Mouse (Mus musculus) liver, adult 2 months (tissue): ENCODE measurements around the gene Dennd1c. TPM values are rescaled to one million over a fixed set of nuclear protein-coding genes. Genes with fewer than 3 reads are reported as not detected.

Experiments
- DNase-seq: peaks from one replicate; pipeline ENCODE4 v3.0.0-alpha.2; 2011; ENCODE audit warnings: low read depth, low spot score; ENCODE audit errors: extremely low read depth
- H3K27ac ChIP-seq: fragments of 200-500 bp; replicated peaks from 2 replicates; pipeline ENCODE4 v1.5.1; 2012; ENCODE audit warnings: low read depth, mild to moderate bottlenecking, control low read depth, inconsistent platforms, low read length; ENCODE audit not compliant: insufficient read depth
- H3K27me3 ChIP-seq: fragments of 200-500 bp; 2 replicates; pipeline ENCODE4 v1.6.1; 2012; ENCODE audit warnings: mild to moderate bottlenecking, moderate library complexity, low read length, inconsistent platforms; ENCODE audit not compliant: control insufficient read depth, insufficient read depth
- H3K36me3 ChIP-seq: fragments of 200-500 bp; 2 replicates; pipeline ENCODE4 v1.6.1; 2012; ENCODE audit warnings: low read length, inconsistent platforms; ENCODE audit not compliant: control insufficient read depth, insufficient read depth
- H3K4me1 ChIP-seq: fragments of 200-500 bp; 2 replicates; pipeline ENCODE4 v1.6.1; 2011; ENCODE audit warnings: low read length; ENCODE audit not compliant: control insufficient read depth, insufficient read depth
- H3K4me3 ChIP-seq: fragments of 200-500 bp; 2 replicates; pipeline ENCODE4 v1.5.1; 2011; ENCODE audit warnings: low read depth, mild to moderate bottlenecking, control low read depth, low read length, moderate library complexity; ENCODE audit not compliant: insufficient read depth
- H3K79me2 ChIP-seq: fragments of 200-500 bp; 2 replicates; pipeline ENCODE4 v1.6.1; 2012; ENCODE audit warnings: inconsistent platforms, mild to moderate bottlenecking, low read length, moderate library complexity; ENCODE audit not compliant: control insufficient read depth, insufficient read depth
- H3K9ac ChIP-seq: fragments of 200-500 bp; 2 replicates; pipeline ENCODE4 v1.6.1; 2012; ENCODE audit warnings: low read depth, mild to moderate bottlenecking, control low read depth, inconsistent platforms, low read length
- CTCF ChIP-seq: fragments of 200-500 bp; IDR thresholded peaks from 2 replicates; pipeline ENCODE4 v1.5.1; 2011; ENCODE audit warnings: low read depth, low read length, control low read depth
- POLR2A ChIP-seq: fragments of 200-500 bp; IDR thresholded peaks from 2 replicates; pipeline ENCODE4 v1.6.1; 2011; ENCODE audit warnings: low read length, control low read depth; ENCODE audit not compliant: insufficient read depth; ENCODE audit errors: extremely low read depth
- WGBS: fragments of 180-500 bp; shearing (Covaris S2); methylation state at CpG from one replicate; pipeline ENCODE4 v1.1.7; 2018; 5-methylcytosine and 5-hydroxymethylcytosine counted together
- polyA plus RNA-seq: library from polyadenylated mRNA; depleted of rRNA; stranded (reverse); fragments of >200 nt; gene quantifications from 2 replicates; pipeline ENCODE4 v1.2.3, GENCODE M21; 2012
- total RNA-seq: library from RNA; depleted of rRNA; stranded (reverse); fragments of >200 nt; gene quantifications from 2 replicates; pipeline ENCODE4 v1.2.3, GENCODE M21; 2014

Dennd1c gene
- total and polyA plus RNA-seq, 2 experiments = 0.92 to 1.6 TPM

DNA sequence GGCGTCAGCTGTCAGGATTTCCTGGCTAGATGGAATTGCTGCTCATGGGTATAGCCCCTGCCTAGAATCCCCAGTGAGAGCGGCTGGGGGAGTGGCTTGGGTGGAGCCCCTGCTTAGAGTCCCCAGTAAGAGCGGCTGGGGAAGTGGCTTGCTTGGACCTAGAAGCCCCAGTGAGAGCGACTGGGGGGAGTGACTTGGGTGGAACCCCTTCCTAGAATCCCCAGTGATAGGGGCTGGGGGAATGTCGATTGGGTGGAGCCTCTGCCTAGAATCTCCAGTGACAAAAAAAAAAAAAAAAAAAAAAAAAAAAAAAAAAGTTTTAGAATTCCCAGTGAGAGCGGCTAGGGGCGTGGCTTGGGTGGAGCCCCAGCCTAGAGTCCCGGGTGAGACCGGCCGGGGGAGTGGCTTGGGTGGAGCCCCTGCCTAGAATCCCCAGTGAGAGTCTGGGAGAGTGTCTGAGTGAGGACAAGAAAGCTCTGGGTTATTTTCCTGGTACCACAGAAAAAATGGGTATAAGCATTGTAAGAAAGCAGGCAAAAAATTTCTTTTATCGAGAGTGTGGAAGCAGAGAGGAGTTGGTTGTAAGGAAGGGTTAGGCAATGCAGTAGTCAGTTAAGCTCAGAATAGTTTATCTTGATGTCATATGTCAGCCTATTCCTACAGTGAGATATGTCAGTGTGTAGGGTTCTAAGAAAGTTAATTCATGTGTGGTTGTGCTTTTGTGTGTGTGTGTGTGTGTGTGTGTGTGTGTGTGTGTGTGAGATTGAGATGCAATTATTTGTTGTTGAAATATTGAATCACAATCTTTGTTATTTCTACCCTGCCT lies 40.4 kb upstream of the Dennd1c start:
- Histone ChIP-seq H3K4me3 (no peak overlapping the region), H3K79me2 (no peaks in the 10 kb centered on the region), H3K4me1 (no peaks in the 10 kb centered on the region), H3K36me3 (no peaks in the 10 kb centered on the region), H3K27me3 (no peaks in the 10 kb centered on the region), H3K9ac (no peak overlapping the region), H3K27ac (no peak overlapping the region)
- DNase-seq = no peak
- TF ChIP-seq CTCF (no peak), POLR2A (no peak)
- WGBS = 10% methylated on average over 11 of the region's 11 CpGs

DNA sequence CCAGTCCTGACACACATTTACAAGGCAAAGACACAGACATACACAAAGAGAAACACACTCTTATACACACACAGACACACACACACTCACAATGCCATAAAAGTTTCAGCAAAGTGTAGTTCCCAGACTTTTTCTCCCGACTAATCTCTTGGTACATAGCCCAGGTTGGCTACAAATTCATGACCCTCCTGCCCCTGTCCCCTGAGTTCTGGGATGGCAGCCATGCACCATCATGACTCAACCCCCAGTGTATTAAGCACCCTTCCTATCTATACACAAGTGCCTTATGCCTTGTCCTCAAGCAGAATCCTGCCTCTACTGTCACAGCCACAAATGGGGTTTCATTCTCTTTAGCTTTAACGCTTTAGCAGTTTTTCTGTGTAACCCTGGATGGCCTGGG lies 38.5 kb upstream of the Dennd1c start:
- no peak for DNase-seq
- no peaks in the 10 kb centered on the region for H3K79me2 ChIP-seq
- H3K27ac ChIP-seq = no peak overlapping the region
- no peak overlapping the region for H3K9ac ChIP-seq
- H3K27me3 ChIP-seq = no peaks in the 10 kb centered on the region
- H3K4me3 ChIP-seq = no peak overlapping the region
- TF ChIP-seq POLR2A = no peak
- no peak for TF ChIP-seq CTCF
- no peaks in the 10 kb centered on the region for H3K36me3 ChIP-seq
- WGBS = 63% methylated on average over 2 of the region's 2 CpGs
- H3K4me1 ChIP-seq = no peaks in the 10 kb centered on the region

DNA sequence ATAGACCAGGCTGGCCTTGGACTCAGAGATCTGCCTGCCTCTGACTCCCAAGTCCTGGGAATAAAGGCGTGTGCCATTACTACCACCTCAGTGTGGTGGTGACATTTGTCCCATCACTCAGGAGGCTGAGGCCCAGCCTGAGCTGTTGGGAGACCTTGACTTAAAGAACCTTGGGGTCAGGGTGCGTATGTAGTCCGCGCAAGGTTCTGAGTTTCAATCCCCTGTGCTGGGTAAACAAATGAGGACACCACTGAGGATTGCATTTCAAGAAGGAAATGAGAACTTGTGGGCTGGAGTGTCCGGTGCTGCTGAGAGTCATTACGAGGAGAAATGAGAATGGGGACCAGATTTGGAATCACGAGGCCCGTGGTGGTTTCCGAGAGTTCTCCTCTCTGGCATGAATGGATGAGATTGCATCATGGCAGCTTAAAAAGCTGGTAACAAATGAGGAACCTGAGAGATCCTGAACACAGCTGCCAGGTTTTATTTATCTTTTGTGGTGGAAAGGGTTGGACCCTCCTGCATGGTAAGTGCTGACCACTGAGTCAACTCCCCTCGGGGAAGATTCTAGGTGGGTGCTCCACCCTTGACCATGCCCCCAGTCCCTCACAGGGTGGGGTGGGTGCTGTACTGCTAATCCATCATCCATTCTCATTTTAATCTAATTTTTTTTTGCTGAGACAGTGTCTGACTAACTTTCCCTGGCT lies 34.6 kb upstream of the Dennd1c start:
- DNase-seq = peak; percentile 27
- no peak overlapping the region for H3K9ac ChIP-seq
- no peaks in the 10 kb centered on the region for H3K79me2 ChIP-seq
- no peak for TF ChIP-seq POLR2A
- no peak for TF ChIP-seq CTCF
- WGBS = 81% methylated on average over 10 of the region's 10 CpGs
- H3K4me3 ChIP-seq = no peak overlapping the region
- H3K27ac ChIP-seq = no peak overlapping the region
- H3K27me3 ChIP-seq = no peaks in the 10 kb centered on the region
- H3K4me1 ChIP-seq = no peaks in the 10 kb centered on the region
- H3K36me3 ChIP-seq = no peaks in the 10 kb centered on the region

DNA sequence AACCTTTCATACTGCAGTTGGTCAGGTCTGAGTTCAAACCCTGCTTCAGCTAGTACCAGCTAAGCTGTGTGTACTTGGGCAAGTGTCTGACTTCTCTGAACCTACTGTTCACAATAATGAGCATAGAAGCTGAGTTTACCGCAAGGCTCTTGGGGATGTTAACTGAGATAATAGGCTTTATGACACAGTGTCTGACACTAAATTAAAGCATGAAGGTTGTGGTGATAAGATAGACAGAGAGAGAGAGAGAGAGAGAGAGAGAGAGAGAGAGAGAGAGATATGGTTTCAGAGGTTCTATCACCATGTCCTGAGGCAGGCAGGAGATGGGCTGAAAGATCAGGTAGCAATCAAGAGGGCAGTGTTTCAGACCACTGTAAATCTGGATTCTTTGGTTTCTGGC lies 31.7 kb upstream of the Dennd1c start:
- H3K27me3 ChIP-seq = 0 out of 2 replicates have a peak, but pooled peaks cover 3% of the 10 kb centered on the region
- H3K27ac ChIP-seq = no peak overlapping the region
- H3K79me2 ChIP-seq = no peaks in the 10 kb centered on the region
- no peaks in the 10 kb centered on the region for H3K4me1 ChIP-seq
- DNase-seq = no peak
- TF ChIP-seq POLR2A (no peak), CTCF (no peak)
- no peak overlapping the region for H3K9ac ChIP-seq
- 100% methylated on average over 1 of the region's 1 CpGs for WGBS
- H3K36me3 ChIP-seq = no peaks in the 10 kb centered on the region
- H3K4me3 ChIP-seq = no peak overlapping the region

DNA sequence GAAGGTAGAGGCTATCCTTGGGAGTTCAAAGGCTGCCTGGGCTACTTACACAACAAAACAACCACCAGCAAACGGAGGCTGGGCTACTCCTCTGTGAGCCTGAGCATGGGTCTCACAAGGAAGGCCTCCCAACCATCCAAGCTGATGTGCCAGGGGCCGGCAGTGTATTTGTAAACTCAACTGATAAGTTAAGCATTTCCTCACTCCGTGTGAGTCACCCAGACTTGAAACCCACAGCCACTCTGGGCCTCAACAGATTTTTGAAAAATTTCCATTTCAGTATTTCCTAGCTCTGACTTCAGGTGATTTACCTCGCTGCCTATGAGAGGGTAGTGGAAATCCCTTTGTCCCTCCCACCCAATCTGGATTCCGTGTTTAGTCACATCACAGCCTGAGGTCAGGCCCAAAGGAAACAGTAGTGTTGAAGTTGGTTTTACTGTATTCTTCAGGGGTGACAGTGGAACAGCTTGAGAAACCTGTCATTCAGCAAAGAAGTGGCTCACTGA lies 30.4 kb upstream of the Dennd1c start:
- Histone ChIP-seq H3K27ac (no peak overlapping the region), H3K79me2 (no peaks in the 10 kb centered on the region), H3K36me3 (no peaks in the 10 kb centered on the region), H3K27me3 (0 out of 2 replicates have a peak, but pooled peaks cover 3% of the 10 kb centered on the region), H3K4me1 (no peaks in the 10 kb centered on the region), H3K9ac (no peak overlapping the region), H3K4me3 (no peak overlapping the region)
- no peak for TF ChIP-seq POLR2A
- no peak for DNase-seq
- 57% methylated on average over 5 of the region's 5 CpGs for WGBS
